Mouse (Mus musculus) adrenal gland, postnatal 0 days (tissue): Measurements from ENCODE around the gene Olfr646. TPM values are rescaled to one million over a fixed set of nuclear protein-coding genes. Genes with fewer than 3 reads are reported as not detected.

Experiments used
- polyA plus RNA-seq: library from polyadenylated mRNA; unstranded; fragments of >200 nt; fragmentation: Nextera tagmentation; extraction: Ambion mirVana; gene quantifications from 2 replicates; pipeline ENCODE4 v1.2.1, GENCODE M21; 2015

Olfr646 gene
- polyA plus RNA-seq: not detected in 2 replicates

GRCm38 (mm10) chr7:104104757-104104972 lies at the start of gene Olfr646:
Gene Olfr646 (plus strand): TSS chr7:104104873.

GRCm38 (mm10) chr7:104061345-104061744 lies 43.3 kb upstream of the Olfr646 start, which contains the start of gene 4930516K23Rik:
Gene 4930516K23Rik (minus strand): TSS chr7:104061445.

GRCm38 (mm10) chr7:104071769-104072168 lies 32.9 kb upstream of the Olfr646 start, which contains the start of gene Olfr644:
Gene Olfr644 (minus strand): TSS chr7:104071869.

GRCm38 (mm10) chr7:104085365-104085764 lies 19.3 kb upstream of the Olfr646 start, which contains the start of gene Olfr645:
Gene Olfr645 (minus strand): TSS chr7:104085465.

GRCm38 (mm10) chr7:104129726-104130125 lies 25.1 kb downstream of the Olfr646 start, which contains the start of gene Ubqln5:
Gene Ubqln5 (minus strand): TSS chr7:104129826.

GRCm38 (mm10) chr7:104137305-104137704 lies 32.6 kb downstream of the Olfr646 start, which contains the start of gene Olfr643:
Gene Olfr643 (minus strand): TSS chr7:104137405.

GRCm38 (mm10) chr7:104143179-104143578 lies 38.5 kb downstream of the Olfr646 start, which contains the start of gene Ubqln3:
Gene Ubqln3 (minus strand): TSS chr7:104143279.

GRCm38 (mm10) chr7:104150456-104150855 lies 45.8 kb downstream of the Olfr646 start, which contains the start of gene Ubqlnl:
Gene Ubqlnl (minus strand): TSS chr7:104150556.

Other genes with a start within 250 kb of the Olfr646 start
- gene Olfr66, start 218.6 kb upstream of the Olfr646 start, polyA plus RNA-seq: not detected in 2 replicates
- not detected in 2 replicates for gene Olfr64, start 210.4 kb upstream of the Olfr646 start, polyA plus RNA-seq
- not detected in 2 replicates for gene Olfr65, start 201.4 kb upstream of the Olfr646 start, polyA plus RNA-seq
- not detected in 2 replicates for gene Olfr631, start 176.0 kb upstream of the Olfr646 start, polyA plus RNA-seq
- not detected in 2 replicates for gene Olfr632, start 170.5 kb upstream of the Olfr646 start, polyA plus RNA-seq
- not detected in 2 replicates for gene Olfr633, start 160.4 kb upstream of the Olfr646 start, polyA plus RNA-seq
- not detected in 2 replicates for gene Olfr635, start 133.7 kb upstream of the Olfr646 start, polyA plus RNA-seq
- not detected in 2 replicates for gene Olfr638, start 106.1 kb upstream of the Olfr646 start, polyA plus RNA-seq
- gene Olfr639, start 87.6 kb upstream of the Olfr646 start, polyA plus RNA-seq: not detected in 2 replicates
- gene Olfr640, start 79.3 kb upstream of the Olfr646 start, polyA plus RNA-seq: not detected in 2 replicates
- gene Olfr641, start 69.4 kb upstream of the Olfr646 start, polyA plus RNA-seq: not detected in 2 replicates
- gene Olfr642, start 52.2 kb upstream of the Olfr646 start, polyA plus RNA-seq: not detected in 2 replicates
- not detected in 2 replicates for gene 4930516K23Rik, start 43.4 kb upstream of the Olfr646 start, polyA plus RNA-seq
- gene Olfr644, start 33.0 kb upstream of the Olfr646 start, polyA plus RNA-seq: not detected in 2 replicates
- not detected in 2 replicates for gene Olfr645, start 19.4 kb upstream of the Olfr646 start, polyA plus RNA-seq
- not detected in 2 replicates for gene Ubqln5, start 25.0 kb downstream of the Olfr646 start, polyA plus RNA-seq
- not detected in 2 replicates for gene Olfr643, start 32.5 kb downstream of the Olfr646 start, polyA plus RNA-seq
- gene Ubqln3, start 38.4 kb downstream of the Olfr646 start, polyA plus RNA-seq: not detected in 2 replicates
- not detected in 2 replicates for gene Ubqlnl, start 45.7 kb downstream of the Olfr646 start, polyA plus RNA-seq
- gene Olfm5, start 60.0 kb downstream of the Olfr646 start, polyA plus RNA-seq: not detected in 2 replicates
- 0.09 and 0.10 TPM in 2 replicates for gene Olfr648, start 78.5 kb downstream of the Olfr646 start, polyA plus RNA-seq
- not detected in 2 replicates for gene Olfr649, start 91.1 kb downstream of the Olfr646 start, polyA plus RNA-seq
- gene Trim6, start 113.9 kb downstream of the Olfr646 start, polyA plus RNA-seq: 0.95 and 1.4 TPM in 2 replicates
- gene Trim34a, start 139.6 kb downstream of the Olfr646 start, polyA plus RNA-seq: 5.5 and 7.2 TPM in 2 replicates
- 1.5 and 2.9 TPM in 2 replicates for gene Trim5, start 183.2 kb downstream of the Olfr646 start, polyA plus RNA-seq
- 22.6 and 24.5 TPM in 2 replicates for gene Trim12a, start 210.6 kb downstream of the Olfr646 start, polyA plus RNA-seq
- gene Trim34b, start 224.6 kb downstream of the Olfr646 start, polyA plus RNA-seq: 0.11 and 0.25 TPM in 2 replicates
- gene Trim12c, start 248.5 kb downstream of the Olfr646 start, polyA plus RNA-seq: 4.2 and 5.0 TPM in 2 replicates